26 mouse cellular contexts compared by ENCODE assay signal in genomic region chr17:90662318-90662717, GRCm38 (mm10).
"Had no signal": no experiment of that assay in that cellular context is flagged by ENCODE, and none has a peak within 500 bp of the region (broad histone marks: within the 10 kb centered on the region; RNA-seq: fewer than 3 reads in every experiment).

No protein-coding gene starts in this region.

- H3K27me3 ChIP-seq: forebrain, embryonic 15.5 days; heart, embryonic 13.5 days; heart, embryonic 15.5 days; kidney, embryonic 15.5 days; limb, embryonic 12.5 days; liver, embryonic 13.5 days had no signal

- ATAC-seq: forebrain, embryonic 15.5 days; forebrain, postnatal 0 days; intestine, embryonic 16.5 days had no signal

- H3K4me2 ChIP-seq: forebrain, embryonic 15.5 days; heart, embryonic 11.5 days; heart, embryonic 13.5 days; heart, embryonic 15.5 days; kidney, embryonic 15.5 days; limb, embryonic 12.5 days; liver, embryonic 11.5 days; liver, embryonic 13.5 days had no signal

- H3K4me3 ChIP-seq: forebrain, embryonic 15.5 days; heart, adult 2 months; heart, embryonic 13.5 days; heart, embryonic 15.5 days; kidney, embryonic 15.5 days; limb, embryonic 10.5 days; limb, embryonic 12.5 days; liver, embryonic 13.5 days had no signal

- H3K36me3 ChIP-seq: forebrain, embryonic 15.5 days; heart, embryonic 13.5 days; heart, embryonic 15.5 days; kidney, embryonic 15.5 days; limb, embryonic 10.5 days; limb, embryonic 12.5 days; liver, embryonic 13.5 days had no signal

- H3K9me3 ChIP-seq: forebrain, embryonic 15.5 days; heart, embryonic 13.5 days; heart, embryonic 15.5 days; kidney, embryonic 15.5 days; limb, embryonic 10.5 days; limb, embryonic 12.5 days; liver, embryonic 13.5 days had no signal

- DNase-seq: forebrain, postnatal 0 days; gastrocnemius, postnatal 14 days; gastrocnemius, postnatal 36 days; heart, adult 11 months; heart, adult 2 months; heart, postnatal 14 days; heart, postnatal 36 days; kidney, adult 11 months; kidney, adult 2 months; kidney, adult 9 months; kidney, postnatal 14 days; kidney, postnatal 36 days; layer of hippocampus, adult 9-11 months; layer of hippocampus, postnatal 36 days; liver; liver, embryonic 13.5 days had no signal

- H3K27ac ChIP-seq: forebrain, embryonic 15.5 days; heart, adult 2 months; heart, embryonic 13.5 days; heart, embryonic 15.5 days; kidney, embryonic 15.5 days; kidney, postnatal 0 days; limb, embryonic 10.5 days; limb, embryonic 12.5 days; liver, embryonic 13.5 days had no signal

- H3K4me1 ChIP-seq: forebrain, embryonic 15.5 days; heart, embryonic 13.5 days; heart, embryonic 15.5 days; kidney, embryonic 15.5 days; limb, embryonic 10.5 days; limb, embryonic 12.5 days; liver, embryonic 13.5 days had no signal

- H3K9ac ChIP-seq: forebrain, embryonic 15.5 days; forebrain, postnatal 0 days; heart, embryonic 13.5 days; heart, embryonic 15.5 days; kidney, embryonic 15.5 days; limb, embryonic 12.5 days; liver, embryonic 13.5 days had no signal
